Mouse (Mus musculus) heart, adult 2 months (tissue): ENCODE data around the gene Wdfy3.

ENCODE experiments used
- CTCF ChIP-seq: fragments of 200-600 bp; IDR thresholded peaks from 2 replicates; pipeline ENCODE4 v1.8.1; 2022; ENCODE audit warnings: antibody characterized with exemption, mild to moderate bottlenecking, moderate library complexity
- POLR2A ChIP-seq: fragments of 200-500 bp; IDR thresholded peaks from 2 replicates; pipeline ENCODE4 v1.6.1; 2011; ENCODE audit warnings: mild to moderate bottlenecking, low read depth, low read length, control low read depth; ENCODE audit not compliant: insufficient read depth

- no peak for TF ChIP-seq CTCF
- no peak for TF ChIP-seq POLR2A
These were observed 207.7 kb downstream of the Wdfy3 start for GRCm38 (mm10) chr5:101861786-101862571.
